Mouse (Mus musculus) cerebellum, adult 9-11 months (tissue): ENCODE data around the gene Cab39.

Source experiments
- DNase-seq: peaks from one replicate; pipeline ENCODE4 v3.0.0; 2022

The Cab39 gene

DNA sequence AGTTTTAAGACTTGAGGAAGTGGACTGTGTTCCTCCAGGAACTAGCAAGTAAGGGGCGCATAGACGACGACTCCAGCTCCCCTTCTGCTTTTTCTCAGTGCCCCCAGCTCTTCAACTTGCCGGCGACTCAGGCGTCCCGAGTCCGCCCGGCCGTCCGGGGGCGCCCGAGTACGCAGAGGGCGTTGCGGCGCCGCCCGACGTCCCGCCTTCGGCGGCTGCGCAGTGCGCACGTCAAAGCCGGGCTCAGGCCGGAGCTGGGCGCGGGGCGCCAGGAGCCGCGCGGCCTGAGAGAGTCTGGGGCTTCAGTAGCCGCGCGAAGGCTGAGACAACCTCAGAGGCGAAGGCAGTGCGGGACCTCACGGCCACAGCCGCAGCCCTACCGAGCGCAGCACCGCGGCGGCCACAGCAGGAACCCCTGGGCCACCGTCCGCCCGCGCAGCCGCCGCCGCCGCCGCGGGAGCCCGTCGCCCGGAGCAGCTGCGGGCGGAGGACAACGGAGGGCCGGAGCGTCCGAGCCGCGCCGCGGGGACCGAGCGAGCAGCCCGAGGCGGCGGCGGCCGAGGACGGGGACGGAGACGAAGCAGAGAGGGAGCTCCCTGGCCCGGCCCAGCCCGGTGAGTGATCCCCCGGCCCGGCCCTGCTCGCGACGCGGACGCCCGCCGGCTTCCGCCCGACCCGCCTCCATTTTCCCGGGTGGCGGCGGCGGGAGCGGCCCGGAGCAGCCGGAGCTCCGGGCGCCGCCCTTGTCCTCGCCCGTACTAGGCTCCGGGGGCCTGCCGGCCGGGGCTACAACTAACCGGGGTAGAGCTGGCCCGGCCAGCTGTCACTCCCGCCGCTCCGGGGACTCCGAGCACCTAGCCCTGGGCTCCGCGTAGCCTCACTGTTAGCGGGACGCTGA is at the start of gene Cab39:
Gene Cab39 (plus strand): TSS at position 234 of the 898 bp plus-strand sequence.
- peak; percentile 87 for DNase-seq

DNA sequence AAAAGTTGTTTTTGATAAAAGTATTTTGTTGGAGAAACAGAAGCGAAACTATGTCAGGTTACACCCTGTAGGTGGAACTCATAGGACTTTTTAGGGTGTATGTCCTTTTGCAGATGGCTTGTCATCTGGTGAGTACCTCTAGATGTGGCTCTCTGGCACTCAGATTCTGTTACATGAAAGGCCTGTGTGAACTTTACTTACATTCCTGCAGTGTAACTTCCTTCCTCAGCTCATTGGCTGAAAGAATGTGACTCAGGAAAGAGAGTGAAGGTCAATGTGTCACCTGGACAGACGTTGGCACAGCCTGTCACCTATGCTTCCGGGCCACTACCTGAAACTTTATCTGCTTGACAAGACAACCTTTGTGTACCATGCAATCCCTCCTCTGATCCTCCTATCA is 48.7 kb upstream of the Cab39 start:
- DNase-seq, result no peak

DNA sequence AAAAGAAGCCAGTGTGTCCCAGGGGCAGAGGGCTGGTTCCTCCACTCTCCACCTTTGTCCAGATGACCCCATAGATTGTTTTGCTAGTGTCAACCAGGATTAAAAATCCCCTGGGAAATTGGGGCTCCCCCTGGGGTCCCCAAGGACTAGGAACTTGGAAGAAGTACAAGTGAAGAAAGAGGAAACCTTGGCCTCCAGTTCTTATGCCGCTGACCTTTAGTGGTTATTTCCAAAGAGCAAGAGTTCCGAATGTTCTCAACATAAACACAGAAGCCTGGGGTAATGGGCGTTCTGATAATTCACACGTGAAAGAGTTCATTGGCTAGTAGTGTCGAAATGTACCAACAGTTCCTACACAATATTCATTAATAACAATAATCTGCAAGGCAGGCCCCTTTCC is 46.7 kb upstream of the Cab39 start:
- DNase-seq, result no peak

DNA sequence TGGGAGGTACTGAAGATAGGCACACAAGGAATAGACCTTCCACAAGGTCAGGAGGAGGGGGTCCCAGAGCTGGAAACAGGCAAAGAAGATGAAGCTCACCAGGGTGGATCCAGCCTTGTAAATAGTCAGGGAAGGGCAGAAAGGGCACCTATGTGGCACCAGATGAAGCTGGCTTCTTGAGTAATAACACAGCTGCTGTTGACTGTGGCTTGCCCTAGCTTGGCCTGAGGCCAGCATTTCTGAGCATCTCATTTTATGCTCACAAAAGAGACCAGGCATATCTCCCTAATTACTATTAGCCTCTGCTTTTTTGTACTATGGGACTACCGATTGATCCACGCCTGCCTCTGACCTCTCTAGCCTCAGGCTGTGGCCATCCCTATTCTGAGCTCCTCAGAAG is 43.4 kb upstream of the Cab39 start:
- DNase-seq, result no peak

- no peak for DNase-seq
Observed at GRCm38 (mm10) chr1:85750650-85751049, 42.6 kb upstream of the Cab39 start.

DNA sequence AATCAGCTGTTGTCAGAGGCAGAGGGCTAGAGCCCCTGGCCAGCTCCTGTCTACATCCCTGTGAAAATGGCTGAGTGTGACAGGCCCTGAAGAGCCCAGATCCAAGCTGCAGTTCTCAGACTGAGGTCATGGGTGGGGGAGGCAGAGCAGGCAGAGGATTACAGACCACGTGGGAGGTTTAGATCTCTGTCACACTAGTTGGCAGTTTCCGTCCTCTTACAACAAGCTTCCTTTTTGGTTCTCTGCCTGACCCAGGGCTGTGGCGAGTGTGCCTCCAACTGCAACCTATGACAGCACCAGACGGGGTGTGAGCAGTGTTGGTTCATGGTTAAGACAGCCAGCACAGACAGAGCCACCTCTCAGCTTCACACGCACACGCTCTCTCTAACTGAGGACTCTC is 41.7 kb upstream of the Cab39 start:
- DNase-seq, result no peak

- DNase-seq, result no peak
Observed at GRCm38 (mm10) chr1:85751932-85752680, 41.1 kb upstream of the Cab39 start.

- no peak for DNase-seq
Observed at GRCm38 (mm10) chr1:85757531-85758230, 35.6 kb upstream of the Cab39 start.

- DNase-seq, result no peak
Observed at GRCm38 (mm10) chr1:85758231-85758968, 34.8 kb upstream of the Cab39 start.

GRCm38 (mm10) chr1:85758969-85759293 is 34.3 kb upstream of the Cab39 start:
- no peak for DNase-seq

GRCm38 (mm10) chr1:85761665-85762064 is 31.6 kb upstream of the Cab39 start:
- DNase-seq, result no peak

DNA sequence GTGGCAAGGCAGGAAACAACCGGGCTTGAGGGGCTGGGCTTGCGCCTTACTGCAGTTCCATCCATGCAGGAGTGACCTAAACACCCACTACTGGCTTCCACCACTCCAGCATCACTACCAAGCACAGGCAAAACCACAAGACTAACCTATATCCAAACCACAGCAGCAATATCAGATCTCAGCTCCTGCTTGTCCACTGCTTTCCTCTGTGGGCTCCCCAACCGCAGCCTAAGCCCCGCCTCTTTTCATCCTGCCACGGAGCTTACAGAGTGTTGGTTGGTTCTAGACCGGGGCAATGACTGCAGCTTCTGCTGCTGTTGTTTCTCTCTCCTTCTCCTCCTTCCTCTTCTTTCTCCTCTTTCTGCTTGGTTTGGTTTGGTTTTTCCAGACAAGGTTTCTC is 29.9 kb upstream of the Cab39 start:
- no peak for DNase-seq

DNA sequence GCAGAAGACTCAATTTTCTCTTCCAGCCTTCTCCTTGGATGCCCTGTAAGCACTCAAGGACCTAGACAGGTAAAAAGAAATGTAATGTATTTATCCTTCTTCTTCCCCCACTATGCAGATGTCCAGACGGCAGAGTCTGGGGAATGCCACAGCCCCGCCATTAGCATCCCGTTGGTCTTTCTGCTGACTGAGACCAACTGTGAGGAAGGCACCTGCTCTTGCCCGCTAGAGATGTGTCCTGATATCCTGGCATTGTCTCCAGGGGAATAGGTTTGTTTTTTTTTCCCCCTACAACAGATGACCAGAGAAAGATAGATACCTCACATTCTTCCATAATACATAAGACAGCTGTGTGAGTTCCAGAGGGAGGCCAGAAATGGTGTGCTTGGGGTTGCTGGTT is 28.9 kb upstream of the Cab39 start:
- DNase-seq, result no peak

- DNase-seq, result no peak
Observed at GRCm38 (mm10) chr1:85766120-85766519, 27.1 kb upstream of the Cab39 start.

DNA sequence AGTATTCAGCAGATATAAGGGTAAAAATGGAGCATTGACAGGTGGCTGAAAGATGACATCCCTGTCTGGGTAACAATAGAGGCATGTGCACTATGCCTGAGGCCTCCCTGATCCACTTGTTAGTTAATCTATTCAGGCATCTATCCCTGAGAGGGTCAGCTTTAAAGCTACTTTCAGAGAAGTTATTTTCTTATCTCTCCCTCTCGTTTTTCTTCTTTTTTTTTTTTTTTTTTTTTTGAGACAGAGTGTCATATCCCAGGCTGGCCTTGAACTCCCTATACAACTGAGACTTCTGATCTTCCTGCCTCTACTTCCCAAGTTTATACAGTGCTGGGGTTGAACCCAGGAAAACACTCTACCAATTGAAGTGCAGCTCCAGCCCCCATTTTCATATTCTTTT is 25.5 kb upstream of the Cab39 start:
- DNase-seq, result no peak

GRCm38 (mm10) chr1:85771976-85772375 is 21.3 kb upstream of the Cab39 start:
- no peak for DNase-seq

- no peak for DNase-seq
Observed at GRCm38 (mm10) chr1:85775136-85775535, 18.1 kb upstream of the Cab39 start.

GRCm38 (mm10) chr1:85776154-85776553 is 17.1 kb upstream of the Cab39 start:
- no peak for DNase-seq

DNA sequence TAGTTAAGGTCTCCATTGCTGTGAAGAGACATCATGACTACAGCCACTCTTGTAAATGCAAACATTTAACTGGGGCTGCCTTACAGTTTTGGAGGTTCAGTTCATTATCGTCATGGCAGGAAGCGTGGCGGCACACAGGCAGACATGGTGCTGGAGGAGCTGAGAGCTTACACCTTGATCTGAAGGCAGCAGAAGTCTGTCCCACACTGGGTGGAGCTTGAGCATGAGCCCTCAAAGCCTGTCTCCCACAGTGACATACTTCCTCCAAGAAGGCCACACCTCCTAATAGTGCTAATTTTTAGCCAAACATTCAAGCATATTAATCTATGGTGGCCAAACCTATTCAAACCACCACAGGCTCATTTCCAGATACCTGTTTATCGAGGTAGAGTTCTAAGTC is 14.8 kb upstream of the Cab39 start, which contains the start of gene A630001G21Rik:
Gene A630001G21Rik (minus strand): TSS at position 208 of the 400 bp plus-strand sequence.
- no peak for DNase-seq

GRCm38 (mm10) chr1:85779012-85779411 is 14.2 kb upstream of the Cab39 start:
- DNase-seq, result no peak

- DNase-seq, result no peak
Observed at GRCm38 (mm10) chr1:85779428-85780180, 13.6 kb upstream of the Cab39 start.

DNA sequence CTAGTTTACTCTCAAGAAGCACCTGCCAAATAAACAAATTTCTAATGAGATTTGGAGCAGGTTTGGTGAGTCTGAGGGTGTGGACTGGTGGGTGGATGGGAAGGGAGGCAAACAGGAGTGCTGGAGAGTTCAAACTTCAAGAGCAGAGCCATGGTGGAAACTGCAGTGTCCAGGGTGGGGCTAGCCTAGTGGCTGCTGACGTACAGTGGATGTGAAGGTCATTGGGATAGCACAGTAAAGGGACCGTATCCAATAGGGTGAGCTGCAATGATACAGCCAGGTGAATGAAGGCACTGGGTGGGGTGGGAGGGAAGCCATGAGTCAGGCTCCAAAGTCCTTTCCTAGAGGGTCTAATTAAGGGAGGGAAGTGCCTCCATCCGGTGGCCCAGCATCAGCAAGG is 2.7 kb upstream of the Cab39 start:
- no peak for DNase-seq
